Mouse (Mus musculus) olfactory bulb, adult 2 months (tissue): Measurements from ENCODE around the gene Farsb. TPM values are rescaled to one million over a fixed set of nuclear protein-coding genes. Genes with fewer than 3 reads are reported as not detected.
"Not testable (repeated sequence)": the region's sequence is repeated elsewhere in the genome, so short reads cannot be mapped to it uniquely, and the experiment has no call there.

ENCODE experiments used
- H3K27ac ChIP-seq: fragments of 200-500 bp; 2 replicates; pipeline ENCODE4 v1.5.1; 2012; ENCODE audit warnings: low read depth, low read length; ENCODE audit not compliant: insufficient read depth
- H3K4me1 ChIP-seq: fragments of 200-500 bp; 2 replicates; pipeline ENCODE4 v1.6.1; 2012; ENCODE audit warnings: low read length; ENCODE audit not compliant: control insufficient read depth, insufficient read depth
- H3K4me3 ChIP-seq: fragments of 200-500 bp; 2 replicates; pipeline ENCODE4 v1.5.1; 2012; ENCODE audit warnings: mild to moderate bottlenecking, low read depth, low read length, moderate library complexity; ENCODE audit not compliant: insufficient read depth
- CTCF ChIP-seq: fragments of 200-500 bp; IDR thresholded peaks from 2 replicates; pipeline ENCODE4 v1.5.1; 2012; ENCODE audit warnings: low read depth, mild to moderate bottlenecking, low read length, moderate library complexity; ENCODE audit not compliant: insufficient read depth
- POLR2A ChIP-seq: fragments of 200-500 bp; IDR thresholded peaks from 2 replicates; pipeline ENCODE4 v1.6.1; 2012; ENCODE audit warnings: mild to moderate bottlenecking, low read depth, low read length, moderate library complexity; ENCODE audit not compliant: insufficient read depth
- WGBS: fragments of 180-500 bp; shearing (Covaris S2); methylation state at CpG from one replicate; pipeline ENCODE4 v1.1.7; 2018; 5-methylcytosine and 5-hydroxymethylcytosine counted together
- polyA plus RNA-seq: library from polyadenylated mRNA; stranded (reverse); fragments of >200 nt; gene quantifications from 2 replicates; pipeline ENCODE4 v1.2.4, GENCODE M21; 2012; ENCODE audit warnings: low replicate concordance; ENCODE audit not compliant: missing spikeins, insufficient read depth, insufficient read length

The Farsb gene
- polyA plus RNA-seq, 1 experiment, result not detected

DNA sequence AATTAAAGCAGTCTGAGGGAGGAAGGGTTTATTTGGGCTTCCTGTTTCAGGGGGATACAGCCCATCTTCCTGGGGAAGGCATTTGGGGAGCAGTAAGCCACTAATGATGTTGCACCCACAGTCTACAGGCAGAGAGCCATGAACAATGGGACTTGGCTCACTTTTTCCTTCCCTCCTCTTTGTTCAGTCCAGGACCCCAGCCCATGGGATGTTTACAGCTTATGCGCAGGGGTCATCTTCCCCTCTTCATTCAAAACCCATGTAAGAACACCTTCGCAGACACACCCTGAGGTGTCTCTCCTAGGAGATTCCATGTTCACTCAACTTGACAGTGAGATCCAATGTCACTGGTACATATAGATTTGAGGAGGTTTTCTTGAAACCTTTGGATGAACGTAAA, 39.7 kb upstream of the Farsb start:
- no peak overlapping the region for H3K4me3 ChIP-seq
- H3K4me1 ChIP-seq, result no peaks in the 10 kb centered on the region
- TF ChIP-seq POLR2A (no peak), CTCF (no peak)
- H3K27ac ChIP-seq, result no peak overlapping the region
- 92% methylated on average over 3 of the region's 3 CpGs for WGBS

DNA sequence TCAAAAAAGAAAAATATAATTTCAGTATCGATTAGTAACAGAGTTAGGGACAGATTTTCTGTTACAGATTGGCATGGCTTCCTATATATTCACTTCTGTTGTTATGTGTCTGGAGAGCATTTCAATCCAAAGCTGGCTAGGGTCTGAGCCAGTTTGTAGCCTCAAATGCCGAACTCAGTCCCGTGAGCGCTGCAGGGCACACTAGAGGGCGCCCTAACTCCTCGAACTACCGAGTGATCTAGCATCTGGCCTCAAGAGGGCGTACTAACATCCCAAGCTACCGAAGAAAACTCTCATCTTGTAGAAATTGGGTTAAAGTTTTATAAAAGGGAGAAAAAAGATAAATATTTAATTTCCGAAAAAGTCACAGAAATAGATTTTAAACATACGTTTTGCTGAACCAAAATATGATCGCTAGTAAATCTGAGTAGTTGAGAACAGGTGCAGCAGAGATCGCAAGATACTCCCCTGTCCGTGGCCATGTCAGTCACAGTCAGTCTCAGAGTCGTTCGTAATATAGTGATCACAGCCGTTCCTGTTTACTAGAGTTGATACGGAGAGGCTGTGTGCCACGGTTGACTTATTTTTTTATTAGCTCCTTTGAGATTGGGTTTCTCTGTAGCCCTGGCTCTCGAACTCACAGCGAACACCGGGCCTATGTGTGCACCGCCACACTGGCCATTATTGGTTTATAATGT, 36.6 kb upstream of the Farsb start:
- TF ChIP-seq CTCF, result peak; percentile 88
- TF ChIP-seq POLR2A, result no peak
- Histone ChIP-seq H3K4me1 (no peaks in the 10 kb centered on the region), H3K4me3 (no peak overlapping the region), H3K27ac (no peak overlapping the region)
- 50% methylated on average over 23 of the region's 23 CpGs for WGBS

DNA sequence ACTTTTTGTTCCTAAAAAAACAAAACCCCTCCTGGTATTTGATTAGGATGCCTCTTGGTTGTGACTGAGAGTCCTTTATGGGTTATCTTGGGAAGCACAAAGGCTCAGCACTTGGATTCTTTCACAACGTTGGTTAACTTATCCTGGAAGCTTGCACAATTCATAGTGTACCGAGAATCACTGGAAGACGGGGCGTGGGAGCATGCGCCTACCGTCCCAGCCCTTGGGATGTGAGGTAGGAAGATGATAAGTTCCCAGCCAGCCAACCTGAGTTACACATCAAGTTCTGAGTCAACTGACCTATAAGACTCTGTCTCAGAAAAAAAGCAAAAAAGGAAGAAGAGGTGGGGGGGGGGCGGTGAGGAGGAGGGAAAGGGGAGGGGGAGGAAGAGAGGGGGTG, 30.2 kb upstream of the Farsb start:
- Histone ChIP-seq H3K27ac (no peak overlapping the region), H3K4me1 (no peaks in the 10 kb centered on the region), H3K4me3 (no peak overlapping the region)
- 84% methylated on average over 7 of the region's 7 CpGs for WGBS
- TF ChIP-seq CTCF, result no peak
- TF ChIP-seq POLR2A, result no peak

DNA sequence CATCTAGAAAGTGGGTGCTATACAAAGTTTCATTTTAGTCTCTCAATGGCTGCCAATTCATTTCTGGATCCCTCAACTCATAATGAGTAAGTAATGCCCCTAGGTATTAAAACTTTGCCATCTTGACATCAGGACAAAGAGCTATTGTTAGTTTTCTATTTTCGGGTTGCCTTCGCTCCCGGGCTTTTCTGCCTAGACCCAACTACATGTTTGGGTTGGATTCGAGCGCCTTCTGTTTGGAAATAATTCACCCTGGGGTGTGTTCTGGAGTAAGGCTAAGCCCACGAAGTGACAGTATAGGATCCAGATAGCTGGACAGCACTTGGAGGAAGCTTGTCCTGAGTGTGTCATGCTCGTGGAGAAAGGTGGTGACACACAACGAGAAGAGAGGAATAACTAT, 24.1 kb upstream of the Farsb start:
- WGBS, result 59% methylated on average over 8 of the region's 8 CpGs
- TF ChIP-seq CTCF (no peak), POLR2A (no peak)
- Histone ChIP-seq H3K27ac (no peak overlapping the region), H3K4me3 (no peak overlapping the region), H3K4me1 (peaks cover 5% of the 10 kb centered on the region)

DNA sequence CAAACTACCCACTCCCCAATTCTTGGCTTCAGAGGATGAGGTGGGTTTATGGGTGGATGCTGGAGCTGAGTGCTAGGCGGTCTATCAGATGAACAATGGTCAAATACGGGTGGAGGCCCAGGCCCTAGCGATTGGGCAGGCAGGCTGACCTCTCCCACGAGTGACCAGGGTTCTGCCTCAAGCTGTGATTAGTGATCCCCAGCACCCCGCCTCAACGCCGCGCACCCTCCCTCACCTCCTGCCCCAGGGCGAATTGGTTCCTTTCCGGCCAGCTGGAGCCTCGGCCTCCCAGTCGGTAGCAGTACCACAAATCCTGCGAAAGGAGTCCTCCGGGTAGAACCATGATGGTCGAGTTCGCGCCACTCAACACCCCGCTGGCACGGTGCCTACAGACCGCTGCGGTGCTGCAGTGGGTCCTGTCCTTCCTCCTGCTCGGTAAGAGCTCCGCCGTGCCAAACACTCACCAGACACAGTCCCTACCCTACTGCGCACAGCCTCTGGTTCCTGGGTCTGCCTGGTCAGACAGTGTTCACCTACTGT, 23.0 kb upstream of the Farsb start, which contains the start of gene BC035947:
Gene BC035947 (minus strand): TSS at position 538 of the 540 bp plus-strand sequence.
- TF ChIP-seq POLR2A (no peak), CTCF (no peak)
- no peak within 1 kb of the TSS for H3K4me3 ChIP-seq
- 7% methylated on average over 25 of the region's 25 CpGs for WGBS

DNA sequence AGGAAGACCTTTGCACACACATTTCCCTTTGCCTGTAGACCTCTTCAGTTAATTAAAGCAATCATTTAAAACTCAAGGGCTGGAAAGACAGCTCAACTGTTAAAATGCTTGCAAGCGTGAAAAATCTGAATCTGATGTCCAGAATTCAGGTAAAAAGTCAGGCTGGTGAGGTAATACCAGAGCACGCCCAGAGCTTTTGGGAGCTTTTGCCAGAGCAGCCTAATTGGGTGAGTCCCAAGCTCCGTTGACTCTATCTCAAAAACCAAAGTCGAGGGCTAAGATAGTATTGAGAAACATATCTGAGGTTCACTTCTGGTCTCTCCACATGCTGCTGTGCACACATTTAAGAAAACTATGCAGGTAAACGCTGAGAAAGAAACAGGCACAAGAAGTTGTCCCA, 22.2 kb upstream of the Farsb start, which contains the start of gene Mogat1:
Gene Mogat1 (plus strand): TSS at position 130 of the 400 bp plus-strand sequence.
- 55% methylated on average over 5 of the region's 5 CpGs for WGBS
- H3K4me3 ChIP-seq, result no peak within 1 kb of the TSS
- H3K27ac ChIP-seq, result no peak within 1 kb of the TSS
- TF ChIP-seq CTCF, result no peak
- TF ChIP-seq POLR2A, result no peak
- H3K4me1 ChIP-seq, result peaks cover 5% of the 10 kb centered on the region

More for the DNA sequence above, 23.0 kb upstream of the Farsb start, which contains the start of gene BC035947:
- no peak within 1 kb of the TSS for H3K27ac ChIP-seq
- peaks cover 5% of the 10 kb centered on the region for H3K4me1 ChIP-seq

DNA sequence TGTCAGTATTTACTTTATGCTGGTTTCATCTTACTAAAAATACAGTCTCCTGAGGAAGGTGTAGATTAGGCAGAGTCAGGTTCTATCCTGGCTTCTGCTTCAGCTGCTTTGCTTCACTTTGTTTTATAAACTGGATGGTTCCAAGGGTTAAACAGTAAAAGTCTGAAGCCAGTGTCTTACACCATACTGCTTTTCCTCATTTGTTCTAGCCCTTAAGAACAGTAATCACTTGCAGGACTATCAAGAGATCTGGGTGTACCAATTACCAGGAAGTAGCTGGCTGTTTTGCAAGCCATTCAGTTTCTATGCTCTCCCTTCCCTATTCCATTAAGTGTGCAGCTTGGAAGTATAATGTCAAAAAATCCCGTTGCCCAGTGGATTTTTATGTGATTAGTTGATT, 18.4 kb upstream of the Farsb start:
- H3K4me1 ChIP-seq, result peaks cover 5% of the 10 kb centered on the region
- 58% methylated on average over 1 of the region's 1 CpGs for WGBS
- no peak overlapping the region for H3K4me3 ChIP-seq
- H3K27ac ChIP-seq, result no peak overlapping the region
- TF ChIP-seq CTCF (no peak), POLR2A (no peak)

DNA sequence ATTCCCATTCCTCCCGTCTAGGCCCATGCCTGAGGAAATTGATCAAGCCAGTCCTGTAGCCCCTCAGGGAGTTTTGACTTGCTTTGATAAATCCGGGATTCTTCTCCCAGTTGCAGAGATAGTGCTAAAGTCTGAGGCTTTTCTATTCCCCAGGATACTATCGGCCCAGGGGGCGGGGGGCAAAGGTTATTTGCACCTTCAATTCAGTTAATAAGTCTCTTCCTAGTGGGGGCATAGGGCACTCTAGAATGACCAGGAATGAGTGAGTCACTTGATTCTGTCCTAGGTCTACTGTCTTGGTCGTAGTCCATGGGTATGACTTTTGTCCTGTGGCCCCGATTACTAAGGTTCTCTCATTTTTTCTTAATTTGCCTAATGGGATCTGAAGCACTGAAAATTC, 13.8 kb upstream of the Farsb start:
- no peak for TF ChIP-seq CTCF
- no peak for TF ChIP-seq POLR2A
- WGBS, result 94% methylated on average over 6 of the region's 6 CpGs

DNA sequence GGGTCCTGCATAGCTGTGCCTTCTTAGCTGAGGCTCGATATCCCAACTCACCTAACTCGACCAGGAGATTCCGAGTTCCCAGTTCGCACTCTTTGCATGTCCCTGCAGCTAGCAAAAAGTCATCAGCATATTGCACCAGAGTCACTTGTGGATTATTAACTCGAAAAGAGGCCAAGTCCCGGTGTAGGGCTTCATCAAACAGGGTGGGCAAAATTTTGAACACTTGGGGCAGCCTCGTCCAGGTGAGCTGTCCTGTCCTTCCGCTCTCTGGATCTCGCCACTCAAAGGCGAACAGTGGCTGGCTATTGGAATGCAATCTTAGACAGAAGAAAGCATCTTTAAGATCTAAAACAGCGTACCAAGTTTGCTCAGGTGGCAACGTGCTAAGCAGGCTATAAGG, 13.2 kb upstream of the Farsb start:
- H3K27ac ChIP-seq, H3K4me1 ChIP-seq, H3K4me3 ChIP-seq: not testable (repeated sequence)
- 90% methylated on average over 12 of the region's 12 CpGs for WGBS

More for the DNA sequence above, 13.8 kb upstream of the Farsb start:
- Histone ChIP-seq H3K4me3 (no peak overlapping the region), H3K4me1 (no peaks in the 10 kb centered on the region), H3K27ac (no peak overlapping the region)
